Mouse (Mus musculus): ENCODE measurements around the gene Cmtm4. TPM values are rescaled to one million over a fixed set of nuclear protein-coding genes. Genes with fewer than 3 reads are reported as not detected.
"Not testable (repeated sequence)": the region's sequence is repeated elsewhere in the genome, so short reads cannot be mapped to it uniquely, and the experiment has no call there.

Gene Cmtm4
- polyA plus RNA-seq, 1 experiment from 2014 or later = 2.4 TPM

- Histone ChIP-seq H3K4me2 (ENCODE audit: low read length) (no peak overlapping the region), H3K27me3 (ENCODE audit: control insufficient read depth, insufficient read depth, low read length) (no peaks in the 10 kb centered on the region), H3K4me1 (ENCODE audit: control insufficient read depth in 2 of 2, insufficient read depth in 2 of 2, low read length in 2 of 2) (peaks cover 8 to 17% of the 10 kb centered on the region in 2 experiments; a peak in 3 of 4 replicates), H3K27ac (replicated peaks in 1 of 2; ENCODE audit: control insufficient read depth in 1 of 2, insufficient read depth in 1 of 2, low read depth in 2 of 2, low read length in 2 of 2) (no peak overlapping the region), H3K9ac (ENCODE audit: low read length) (no peak overlapping the region), H3K4me3 (ENCODE audit: control insufficient read depth in 1 of 2, insufficient read depth in 1 of 2, low read depth in 1 of 2, low read length in 2 of 2) (no peak overlapping the region), H3K36me3 (ENCODE audit: control insufficient read depth, insufficient read depth, low read length) (no peaks in the 10 kb centered on the region), H3K9me3 (ENCODE audit: control insufficient read depth, low read length) (no peaks in the 10 kb centered on the region)
- 69% methylated on average over 1 of the region's 1 CpGs for WGBS
- ATAC-seq (ENCODE audit: insufficient number of reproducible peaks, insufficient read depth, low FRiP score, low read depth) = no peak
Measured at GRCm38 (mm10) chr8:104336806-104337205, 58.8 kb downstream of the Cmtm4 start.

GRCm38 (mm10) chr8:104334196-104334595 is 61.4 kb downstream of the Cmtm4 start:
- 83% methylated on average over 1 of the region's 1 CpGs for WGBS
- Histone ChIP-seq H3K36me3 (ENCODE audit: control insufficient read depth, insufficient read depth, low read length) (no peaks in the 10 kb centered on the region), H3K9me3 (ENCODE audit: control insufficient read depth, low read length) (no peaks in the 10 kb centered on the region), H3K4me2 (ENCODE audit: low read length) (no peak overlapping the region), H3K27me3 (ENCODE audit: control insufficient read depth, insufficient read depth, low read length) (no peaks in the 10 kb centered on the region), H3K4me1 (ENCODE audit: control insufficient read depth in 2 of 2, insufficient read depth in 2 of 2, low read length in 2 of 2) (peaks cover 0 to 1% of the 10 kb centered on the region in 2 experiments; a peak in 1 of 4 replicates), H3K4me3 (ENCODE audit: control insufficient read depth in 1 of 2, insufficient read depth in 1 of 2, low read depth in 1 of 2, low read length in 2 of 2) (no peak overlapping the region), H3K9ac (ENCODE audit: low read length) (no peak overlapping the region), H3K27ac (replicated peaks in 1 of 2; ENCODE audit: control insufficient read depth in 1 of 2, insufficient read depth in 1 of 2, low read depth in 2 of 2, low read length in 2 of 2) (no peak overlapping the region)
- no peak for ATAC-seq (ENCODE audit: insufficient number of reproducible peaks, insufficient read depth, low FRiP score, low read depth)

- H3K9ac ChIP-seq (ENCODE audit: low read length) = no peak overlapping the region
- no peak overlapping the region for H3K27ac ChIP-seq (replicated peaks in 1 of 2; ENCODE audit: control insufficient read depth in 1 of 2, insufficient read depth in 1 of 2, low read depth in 2 of 2, low read length in 2 of 2)
- ATAC-seq (ENCODE audit: insufficient number of reproducible peaks, insufficient read depth, low FRiP score, low read depth) = no peak
- no peaks in the 10 kb centered on the region for H3K27me3 ChIP-seq (ENCODE audit: control insufficient read depth, insufficient read depth, low read length)
- H3K4me3 ChIP-seq (ENCODE audit: control insufficient read depth in 1 of 2, insufficient read depth in 1 of 2, low read depth in 1 of 2, low read length in 2 of 2) = no peak overlapping the region
- no peaks in the 10 kb centered on the region for H3K9me3 ChIP-seq (ENCODE audit: control insufficient read depth, low read length)
- H3K36me3 ChIP-seq (ENCODE audit: control insufficient read depth, insufficient read depth, low read length) = no peaks in the 10 kb centered on the region
- H3K4me1 ChIP-seq (ENCODE audit: control insufficient read depth in 2 of 2, insufficient read depth in 2 of 2, low read length in 2 of 2) = no peaks in the 10 kb centered on the region
- WGBS = 59% methylated on average over 5 of the region's 5 CpGs
- no peak overlapping the region for H3K4me2 ChIP-seq (ENCODE audit: low read length)
Measured at GRCm38 (mm10) chr8:104333786-104334185, 61.8 kb downstream of the Cmtm4 start.

- Histone ChIP-seq H3K27me3 (ENCODE audit: control insufficient read depth, insufficient read depth, low read length) (no peaks in the 10 kb centered on the region), H3K9me3 (ENCODE audit: control insufficient read depth, low read length) (no peaks in the 10 kb centered on the region), H3K4me1 (ENCODE audit: control insufficient read depth in 2 of 2, insufficient read depth in 2 of 2, low read length in 2 of 2) (no peaks in the 10 kb centered on the region), H3K4me3 (ENCODE audit: control insufficient read depth in 1 of 2, insufficient read depth in 1 of 2, low read depth in 1 of 2, low read length in 2 of 2) (no peak overlapping the region), H3K36me3 (ENCODE audit: control insufficient read depth, insufficient read depth, low read length) (no peaks in the 10 kb centered on the region), H3K4me2 (ENCODE audit: low read length) (no peak overlapping the region), H3K27ac (replicated peaks in 1 of 2; ENCODE audit: control insufficient read depth in 1 of 2, insufficient read depth in 1 of 2, low read depth in 2 of 2, low read length in 2 of 2) (no peak overlapping the region), H3K9ac (ENCODE audit: low read length) (no peak overlapping the region)
- no peak for ATAC-seq (ENCODE audit: insufficient number of reproducible peaks, insufficient read depth, low FRiP score, low read depth)
- WGBS = 39% methylated on average over 5 of the region's 5 CpGs
Measured at GRCm38 (mm10) chr8:104332665-104333631, 62.7 kb downstream of the Cmtm4 start.

GRCm38 (mm10) chr8:104321930-104322329 is 73.7 kb downstream of the Cmtm4 start, which contains the start of gene Cmtm2b:
TSS of gene Cmtm2b (plus strand) at chr8:104322230.
- ATAC-seq (ENCODE audit: insufficient number of reproducible peaks, insufficient read depth, low FRiP score, low read depth); H3K9ac ChIP-seq (ENCODE audit: low read length); H3K27ac ChIP-seq (replicated peaks in 1 of 2; ENCODE audit: control insufficient read depth in 1 of 2, insufficient read depth in 1 of 2, low read depth in 2 of 2, low read length in 2 of 2); H3K9me3 ChIP-seq (ENCODE audit: control insufficient read depth, low read length); H3K4me2 ChIP-seq (ENCODE audit: low read length); H3K36me3 ChIP-seq (ENCODE audit: control insufficient read depth, insufficient read depth, low read length); H3K27me3 ChIP-seq (ENCODE audit: control insufficient read depth, insufficient read depth, low read length); H3K4me1 ChIP-seq (ENCODE audit: control insufficient read depth in 2 of 2, insufficient read depth in 2 of 2, low read length in 2 of 2); H3K4me3 ChIP-seq (ENCODE audit: control insufficient read depth in 1 of 2, insufficient read depth in 1 of 2, low read depth in 1 of 2, low read length in 2 of 2): not testable (repeated sequence)
- whole genome bisulfite sequencing = 79% methylated on average over 12 of the region's 12 CpGs

GRCm38 (mm10) chr8:104321267-104321666 is 74.3 kb downstream of the Cmtm4 start, which contains the start of gene Gm11020:
TSS of gene Gm11020 (plus strand) at chr8:104321567.
- not testable (repeated sequence) for H3K27ac ChIP-seq (replicated peaks in 1 of 2; ENCODE audit: control insufficient read depth in 1 of 2, insufficient read depth in 1 of 2, low read depth in 2 of 2, low read length in 2 of 2); H3K9ac ChIP-seq (ENCODE audit: low read length); ATAC-seq (ENCODE audit: insufficient number of reproducible peaks, insufficient read depth, low FRiP score, low read depth); H3K4me1 ChIP-seq (ENCODE audit: control insufficient read depth in 2 of 2, insufficient read depth in 2 of 2, low read length in 2 of 2); H3K4me2 ChIP-seq (ENCODE audit: low read length); H3K36me3 ChIP-seq (ENCODE audit: control insufficient read depth, insufficient read depth, low read length); H3K4me3 ChIP-seq (ENCODE audit: control insufficient read depth in 1 of 2, insufficient read depth in 1 of 2, low read depth in 1 of 2, low read length in 2 of 2); H3K9me3 ChIP-seq (ENCODE audit: control insufficient read depth, low read length); H3K27me3 ChIP-seq (ENCODE audit: control insufficient read depth, insufficient read depth, low read length)
- WGBS = 77% methylated on average over 9 of the region's 11 CpGs

- no peaks in the 10 kb centered on the region for H3K4me1 ChIP-seq (ENCODE audit: control insufficient read depth in 2 of 2, insufficient read depth in 2 of 2, low read length in 2 of 2)
- H3K9me3 ChIP-seq (ENCODE audit: control insufficient read depth, low read length) = no peaks in the 10 kb centered on the region
- ATAC-seq (ENCODE audit: insufficient number of reproducible peaks, insufficient read depth, low FRiP score, low read depth) = no peak
- H3K27ac ChIP-seq (replicated peaks in 1 of 2; ENCODE audit: control insufficient read depth in 1 of 2, insufficient read depth in 1 of 2, low read depth in 2 of 2, low read length in 2 of 2) = no peak overlapping the region
- H3K36me3 ChIP-seq (ENCODE audit: control insufficient read depth, insufficient read depth, low read length) = no peaks in the 10 kb centered on the region
- no peak overlapping the region for H3K4me2 ChIP-seq (ENCODE audit: low read length)
- H3K27me3 ChIP-seq (ENCODE audit: control insufficient read depth, insufficient read depth, low read length) = no peaks in the 10 kb centered on the region
- H3K4me3 ChIP-seq (ENCODE audit: control insufficient read depth in 1 of 2, insufficient read depth in 1 of 2, low read depth in 1 of 2, low read length in 2 of 2) = no peak overlapping the region
- WGBS = 40% methylated on average over 4 of the region's 4 CpGs
- no peak overlapping the region for H3K9ac ChIP-seq (ENCODE audit: low read length)
Measured at GRCm38 (mm10) chr8:104313311-104313710, 82.3 kb downstream of the Cmtm4 start.
